Mouse (Mus musculus) kidney, postnatal 14 days (tissue): ENCODE measurements at regions not wholly inside any gene's neighbourhood (a gene's known extent, or its start where the extent isn't known, plus 50 kb on each side); places are given as distances from the start of the nearest gene placed in this dataset.

Source experiments
- DNase-seq: peaks from one replicate; pipeline ENCODE4 v3.0.0; 2022; ENCODE audit warnings: mixed read lengths

DNA sequence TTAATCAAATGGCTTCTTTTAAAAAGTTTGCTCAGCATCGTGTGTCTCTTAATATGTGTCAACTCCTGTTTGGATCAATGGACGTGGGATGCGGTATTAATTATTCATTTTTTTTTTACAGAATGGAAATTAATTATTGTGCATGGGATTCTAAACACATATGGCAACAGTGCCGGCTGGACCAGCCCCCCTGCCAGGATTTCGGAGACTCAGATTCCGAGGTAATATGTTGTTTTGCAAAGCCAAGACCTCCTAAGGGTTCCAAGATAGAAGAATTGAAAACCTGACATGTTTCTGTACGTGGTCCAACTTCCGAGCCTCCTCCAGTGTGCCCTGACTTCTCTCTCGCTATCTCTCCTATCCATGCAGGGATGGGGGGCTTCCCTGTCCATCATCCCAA is 170.4 kb downstream of the 3110018I06Rik start:
- no peak for DNase-seq

DNA sequence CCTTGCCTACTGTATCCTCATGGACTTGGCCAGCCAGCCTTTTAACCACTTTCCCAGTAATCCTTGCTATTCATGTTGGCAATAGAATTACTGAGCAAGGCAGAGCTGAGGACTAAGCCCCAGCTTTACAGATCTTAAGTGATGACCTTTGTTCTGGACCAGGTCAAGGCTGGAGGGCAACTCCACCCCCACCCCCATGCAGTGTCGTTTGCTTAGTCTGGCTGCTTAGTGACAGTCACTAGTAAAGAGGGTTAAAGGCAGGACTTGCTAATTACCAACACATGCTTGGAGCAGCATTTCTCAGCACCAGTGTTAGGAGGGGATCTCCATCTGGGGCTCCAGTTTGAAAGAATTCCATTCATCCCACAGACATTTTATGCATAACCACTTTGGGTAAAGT is 174.2 kb downstream of the 3110018I06Rik start:
- DNase-seq, result no peak

DNA sequence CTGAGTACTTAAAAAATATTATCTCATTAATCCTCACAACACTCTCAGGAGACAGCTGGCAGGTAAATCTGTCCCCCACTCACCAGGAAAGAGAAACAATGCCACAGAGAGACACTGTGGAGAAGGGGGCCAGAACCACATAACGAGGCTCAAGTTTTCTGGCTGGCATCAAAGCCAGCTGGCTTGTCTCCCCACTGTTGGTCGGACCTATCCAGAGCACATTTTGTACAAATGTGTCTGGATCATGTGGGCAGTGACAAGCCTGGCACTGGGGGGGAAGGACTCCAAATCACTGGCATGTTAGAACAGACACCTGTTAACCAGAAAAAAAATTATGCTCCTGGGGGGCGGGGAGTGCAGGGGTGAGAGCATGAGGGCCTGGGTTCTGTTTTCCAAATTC is 179.4 kb downstream of the 3110018I06Rik start:
- DNase-seq, result no peak

DNA sequence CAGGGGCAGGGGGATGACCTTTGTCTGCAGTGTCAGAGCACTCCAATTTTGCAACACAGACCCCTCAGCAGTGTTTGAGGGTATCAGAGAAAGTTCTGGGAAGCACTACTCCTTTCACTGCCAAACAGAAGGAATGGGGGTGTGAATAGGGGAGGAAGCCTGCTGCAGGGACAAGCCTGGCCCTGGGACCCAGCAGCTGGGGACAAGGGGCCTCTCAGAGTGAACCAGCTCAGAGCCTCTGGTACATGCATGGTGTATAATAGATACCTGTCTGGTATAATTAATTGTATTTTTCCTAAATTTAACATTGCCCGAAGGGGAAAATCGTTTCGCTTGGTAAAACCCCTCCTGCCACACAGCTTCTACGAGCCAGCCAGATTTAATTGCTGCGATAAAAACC is 180.6 kb downstream of the 3110018I06Rik start:
- no peak for DNase-seq

DNA sequence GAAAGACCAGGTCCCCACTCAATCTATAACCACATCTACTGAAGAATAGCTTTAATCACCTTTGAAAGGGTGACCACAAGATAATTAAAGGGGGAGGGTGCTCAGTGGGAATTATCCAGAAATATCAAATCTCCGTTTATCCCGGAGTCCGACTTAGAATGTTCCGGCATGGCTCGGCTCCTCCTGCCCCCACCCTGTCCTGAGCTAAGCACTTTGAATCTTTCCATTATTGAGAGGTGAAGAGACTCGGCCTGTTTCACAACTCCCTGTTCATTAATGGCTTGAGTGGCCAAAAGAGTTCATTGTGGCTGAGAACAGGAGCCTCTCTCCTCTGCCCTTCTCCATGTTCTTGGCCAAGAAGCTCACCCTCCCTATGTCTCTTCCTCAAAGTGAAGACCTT is 181.0 kb downstream of the 3110018I06Rik start:
- DNase-seq, result no peak

DNA sequence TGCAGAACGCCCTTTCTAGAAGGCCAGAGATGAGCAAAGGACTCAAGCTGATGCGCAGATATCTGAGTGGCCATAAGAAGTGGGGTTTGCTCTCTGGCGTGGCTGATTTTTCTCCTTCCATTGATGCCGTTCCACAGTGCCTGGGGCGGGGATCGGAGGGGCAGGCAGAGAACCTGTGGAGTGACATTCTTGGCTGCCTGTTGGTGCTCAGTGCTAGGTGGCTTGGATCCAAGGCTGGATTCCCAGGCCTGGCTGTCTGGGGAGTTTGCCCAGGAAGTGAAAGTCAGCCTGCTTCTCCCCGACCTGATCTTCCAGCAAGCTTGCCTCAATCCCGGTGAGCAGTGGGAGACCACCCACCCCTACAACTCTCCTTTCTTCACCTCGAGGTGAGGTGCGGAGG is 181.5 kb downstream of the 3110018I06Rik start:
- DNase-seq, result peak; percentile 61

DNA sequence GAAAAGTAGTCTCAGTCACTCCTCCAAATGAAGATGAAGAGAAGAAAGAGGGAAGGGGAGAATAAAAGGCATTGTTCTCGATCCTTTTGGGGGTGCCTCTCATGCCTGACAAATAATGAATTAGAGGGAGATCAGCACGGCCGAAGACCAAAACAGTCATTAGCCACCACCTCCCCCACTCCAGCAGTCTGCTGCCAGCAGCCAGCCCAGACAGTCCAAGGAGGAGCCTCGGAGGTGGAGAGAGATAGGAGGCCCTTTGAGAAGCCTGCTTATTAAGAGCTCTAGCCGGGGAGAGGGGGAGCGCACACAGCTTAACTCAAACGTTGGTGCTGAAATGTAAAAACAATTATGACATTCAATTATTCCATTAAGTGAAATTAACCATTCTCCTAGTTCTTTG is 188.6 kb downstream of the 3110018I06Rik start:
- no peak for DNase-seq

DNA sequence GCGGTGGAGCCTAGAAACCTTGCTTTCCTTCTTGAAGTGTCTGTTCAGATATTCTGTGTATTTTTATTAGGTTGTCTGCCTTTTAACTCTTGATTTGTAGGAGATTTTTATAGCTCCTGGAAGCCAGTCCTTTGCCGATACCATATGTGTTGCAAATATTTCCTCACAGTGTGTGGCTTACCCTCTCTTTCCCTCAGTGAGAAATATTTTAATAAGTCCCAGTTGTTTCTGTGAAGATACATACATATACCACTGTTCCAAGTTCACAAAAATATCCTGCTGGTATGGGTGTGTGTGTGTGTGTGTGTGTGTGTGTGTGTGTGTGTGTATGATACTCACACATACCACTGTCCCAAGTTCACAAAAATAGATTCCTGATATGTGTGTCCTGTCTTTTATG is 199.0 kb downstream of the 3110018I06Rik start:
- no peak for DNase-seq

DNA sequence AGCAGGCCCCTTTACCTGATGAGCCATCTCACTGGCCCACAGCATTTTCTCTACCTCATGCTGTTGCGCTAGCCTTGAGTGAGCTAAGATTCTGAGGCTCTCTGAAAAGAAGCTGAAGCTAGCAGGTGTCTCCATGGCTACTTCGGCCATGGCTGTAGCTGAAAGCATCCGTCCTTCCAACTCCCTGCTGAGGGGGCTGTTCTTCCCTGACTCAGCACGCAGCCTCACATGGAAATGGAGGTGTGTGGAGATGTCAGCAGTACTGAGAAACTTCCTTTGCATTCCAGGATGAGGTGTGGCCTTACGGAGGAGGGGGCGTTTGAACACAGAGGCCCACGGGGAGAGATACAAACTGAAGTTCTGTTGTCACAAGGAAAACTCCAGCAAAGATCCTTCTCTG is 201.0 kb downstream of the 3110018I06Rik start:
- DNase-seq, result no peak

DNA sequence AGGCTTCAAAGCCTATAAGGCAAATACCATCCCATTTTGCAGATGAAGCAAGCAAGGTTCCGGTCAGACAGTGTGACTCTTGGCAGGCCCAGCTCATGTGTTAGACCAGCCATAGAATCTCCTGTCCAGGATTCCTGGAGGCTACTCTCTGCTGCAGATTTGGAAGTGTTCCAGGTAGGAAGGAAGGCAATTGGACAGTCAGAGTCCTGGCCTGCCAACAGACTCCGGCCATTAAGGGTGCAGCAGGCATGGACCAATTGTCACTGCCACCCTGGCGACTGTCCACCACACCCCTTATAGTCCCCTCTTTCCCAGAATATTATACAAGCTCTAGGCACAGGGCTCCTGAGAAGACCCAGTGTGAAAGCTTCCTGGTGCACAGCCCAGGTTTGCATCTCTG is 201.6 kb downstream of the 3110018I06Rik start:
- DNase-seq, result no peak

DNA sequence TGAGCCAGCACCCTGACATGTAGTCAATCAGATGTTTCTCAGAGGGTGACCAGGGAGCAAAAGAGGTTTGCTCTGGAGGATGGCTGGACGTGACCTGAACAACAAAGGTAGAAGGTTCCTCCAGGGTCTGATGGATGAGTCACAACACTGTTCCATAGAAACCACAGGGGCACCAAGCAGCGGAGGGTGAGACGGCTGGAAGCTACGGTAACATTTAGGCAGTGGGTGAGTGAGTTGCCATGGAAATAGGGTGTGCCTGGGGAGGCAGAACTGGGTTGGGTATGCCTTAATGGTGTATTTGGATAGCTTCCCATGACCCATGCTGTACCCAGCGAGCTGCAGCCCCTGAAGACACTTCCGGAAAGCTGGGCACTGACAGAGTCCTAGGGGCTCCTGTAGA is 205.3 kb downstream of the 3110018I06Rik start:
- DNase-seq, result no peak

DNA sequence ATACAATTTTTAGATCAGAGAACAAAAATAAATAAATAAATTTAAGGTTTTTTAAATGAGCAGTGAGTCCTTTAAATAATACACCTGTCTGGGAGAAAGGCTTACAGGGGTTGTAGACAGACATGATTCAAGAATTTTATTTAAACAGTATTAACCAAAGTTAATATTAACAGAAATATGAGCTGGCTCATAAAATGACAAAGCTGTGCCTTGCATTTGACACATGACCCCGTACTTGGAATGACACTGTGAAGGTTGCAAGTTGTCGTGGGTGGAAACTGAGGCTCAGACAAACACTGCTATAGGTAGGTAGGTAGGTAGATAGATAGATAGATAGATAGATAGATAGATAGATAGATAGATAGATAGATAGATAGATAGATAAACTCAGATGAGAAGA is 206.6 kb downstream of the 3110018I06Rik start:
- no peak for DNase-seq

DNA sequence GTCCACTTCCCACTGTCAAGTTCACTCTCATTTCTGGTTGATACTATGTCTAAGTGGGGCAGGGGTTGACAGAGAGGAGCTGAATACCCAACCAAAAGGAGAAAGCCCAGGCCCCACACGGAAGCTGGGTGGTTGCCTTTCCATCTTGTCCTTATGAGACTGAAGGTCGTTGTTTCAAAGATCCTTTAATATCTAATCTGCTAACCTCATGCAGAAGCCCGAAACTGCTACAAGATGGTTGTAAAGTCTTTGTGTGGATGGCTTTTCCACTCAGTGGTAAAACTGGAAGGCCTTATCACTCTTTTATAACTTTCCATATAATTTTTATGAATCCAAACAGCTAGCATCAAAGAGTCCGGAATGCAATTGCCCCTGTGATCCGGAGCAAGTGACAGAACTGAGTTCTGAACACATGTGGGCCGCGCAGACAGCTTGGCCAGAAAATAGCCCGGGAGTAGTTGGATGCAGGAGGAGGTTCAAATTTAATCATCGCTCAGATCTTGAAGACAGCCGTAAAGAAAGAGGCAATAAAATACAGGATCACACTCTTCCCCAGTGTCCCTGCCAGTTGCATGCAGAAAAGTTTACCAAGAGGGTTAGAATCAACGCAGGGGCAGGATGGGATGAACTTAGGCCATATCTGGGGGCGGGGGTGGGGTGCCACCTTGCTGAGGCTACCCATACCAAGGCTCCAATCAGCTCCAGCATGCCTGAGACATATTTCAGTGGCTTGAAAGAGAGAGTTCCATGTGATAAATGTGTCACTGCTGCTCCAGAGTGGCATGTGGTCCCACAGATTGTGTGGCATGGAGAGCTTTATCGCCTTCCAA is 207.2 kb downstream of the 3110018I06Rik start:
- no peak for DNase-seq

DNA sequence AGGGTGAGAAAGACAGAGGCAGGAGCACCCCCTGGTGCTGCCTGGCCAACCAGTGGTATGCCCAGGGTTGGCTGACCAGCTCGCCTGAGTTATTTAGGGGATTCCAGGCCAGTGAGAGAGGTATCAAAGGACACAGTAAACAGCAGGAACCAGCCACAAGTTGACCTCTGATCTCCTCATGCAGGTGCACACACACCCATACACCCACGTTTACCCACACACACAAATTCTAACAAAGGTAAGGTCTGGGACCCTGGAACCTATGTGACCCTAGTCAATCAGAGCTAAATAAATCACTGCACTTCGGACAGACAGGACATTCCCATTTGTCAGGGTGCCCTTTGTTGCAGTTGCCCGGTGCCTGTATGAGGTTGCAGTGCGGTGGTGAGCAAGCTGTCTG is 211.9 kb downstream of the 3110018I06Rik start:
- DNase-seq, result no peak

DNA sequence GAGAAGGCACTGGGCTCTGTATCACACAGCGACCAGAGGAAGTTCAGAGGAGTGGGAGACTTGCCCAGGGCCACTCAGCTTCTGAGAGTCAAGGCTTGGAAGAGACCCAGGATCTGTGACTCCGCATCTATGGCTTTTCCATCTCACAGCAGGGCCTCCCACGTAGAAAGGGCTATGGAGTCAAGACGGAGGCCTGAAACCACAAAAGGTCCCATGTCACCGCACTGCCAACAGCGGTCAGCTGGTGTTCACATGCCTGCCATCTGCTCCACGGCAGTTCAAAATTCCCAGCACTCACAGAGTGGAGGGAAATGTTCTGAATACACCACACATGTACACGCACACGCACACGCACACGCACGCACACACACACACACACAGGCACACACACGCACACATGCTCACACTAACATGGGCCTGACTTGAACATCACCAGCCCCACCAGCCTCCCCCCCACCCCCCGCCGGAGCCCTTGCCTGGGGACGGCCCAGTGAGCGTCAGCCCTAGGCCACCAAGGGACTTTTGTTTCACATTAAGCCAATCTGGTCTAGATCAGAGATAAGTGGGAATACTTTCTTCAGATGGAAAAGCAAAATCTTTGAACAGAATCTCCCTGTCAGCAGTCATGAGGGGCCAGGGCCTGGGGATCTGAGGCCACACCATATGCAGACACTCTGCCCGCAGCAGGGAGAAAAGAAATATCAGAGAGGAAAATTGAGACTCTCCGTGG is 212.6 kb downstream of the 3110018I06Rik start:
- no peak for DNase-seq

DNA sequence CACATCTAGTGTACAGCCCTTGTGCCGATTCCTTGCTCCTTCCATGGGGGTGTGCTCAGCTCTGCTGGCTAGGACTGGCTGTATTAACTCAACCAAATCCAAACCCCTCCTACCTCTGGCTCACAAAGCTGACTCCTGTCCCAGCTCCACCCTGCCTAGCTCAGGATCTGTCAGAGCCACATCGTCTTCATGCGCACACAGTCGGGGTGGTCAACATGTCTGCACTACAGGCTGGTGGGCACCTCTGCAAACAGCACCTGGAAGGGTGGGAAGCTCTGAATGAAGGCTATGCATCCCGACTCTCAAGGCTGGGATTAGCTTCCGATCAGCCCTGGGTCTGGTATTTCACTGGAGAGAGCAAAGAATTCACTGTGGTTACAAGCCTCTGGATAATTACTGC is 220.4 kb downstream of the 3110018I06Rik start:
- no peak for DNase-seq

DNA sequence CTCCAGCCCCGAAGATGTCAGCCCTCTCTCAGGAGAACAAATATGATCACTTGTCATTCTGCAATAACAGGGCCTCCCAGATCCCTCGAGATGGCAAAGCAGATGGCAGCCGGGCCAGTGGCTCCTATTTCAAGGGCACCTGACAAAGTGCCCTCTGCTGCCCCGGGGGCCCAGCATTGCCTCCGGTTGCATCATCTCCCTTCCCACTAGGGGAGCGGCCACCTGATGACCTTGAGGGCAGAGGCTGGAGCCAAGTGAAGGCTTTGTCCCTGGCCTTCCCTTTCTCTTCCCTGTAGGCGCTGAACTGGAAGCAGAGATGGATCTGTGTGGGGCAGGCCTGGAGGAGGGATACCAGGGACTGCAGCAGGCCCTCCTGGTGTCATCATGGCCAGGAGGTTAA is 222.6 kb downstream of the 3110018I06Rik start:
- DNase-seq, result no peak

DNA sequence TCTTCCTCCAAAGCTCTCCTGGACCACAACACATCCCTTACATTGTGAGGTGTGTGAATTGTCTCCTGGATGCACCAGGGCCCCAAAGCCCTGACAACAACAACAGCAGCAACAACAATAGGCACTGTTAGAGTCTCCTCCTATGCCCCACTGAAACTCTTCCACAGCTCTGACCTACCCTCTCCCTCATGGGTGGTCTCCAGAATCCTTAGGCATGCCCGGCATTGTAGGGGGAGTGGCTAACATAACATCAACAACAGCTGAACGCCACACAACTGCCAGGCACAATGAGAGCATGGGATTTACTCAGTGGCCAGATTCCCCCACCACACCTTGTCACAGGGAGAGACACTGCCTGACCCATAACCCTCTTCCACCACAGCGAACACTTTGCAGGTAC is 223.2 kb downstream of the 3110018I06Rik start:
- DNase-seq, result no peak

DNA sequence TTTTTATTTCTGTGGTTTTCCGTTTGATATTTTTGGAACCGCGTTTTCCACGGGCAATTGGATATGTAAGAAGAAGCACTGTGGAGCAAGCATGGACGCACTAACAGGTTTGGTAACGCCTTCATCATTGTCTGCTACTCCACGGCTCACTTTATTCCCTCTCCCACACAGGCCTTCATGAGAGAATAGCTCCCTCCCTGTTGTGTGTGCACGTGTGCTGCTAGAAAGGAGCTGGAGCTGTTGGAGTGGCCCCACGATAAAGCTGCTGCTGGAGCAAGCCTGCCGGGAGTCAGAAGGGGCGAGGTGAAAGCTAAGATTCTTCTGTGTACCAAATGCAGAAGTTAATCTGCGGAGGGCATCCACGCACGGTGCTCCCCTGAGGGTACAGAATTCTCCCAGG is 224.8 kb downstream of the 3110018I06Rik start:
- no peak for DNase-seq

DNA sequence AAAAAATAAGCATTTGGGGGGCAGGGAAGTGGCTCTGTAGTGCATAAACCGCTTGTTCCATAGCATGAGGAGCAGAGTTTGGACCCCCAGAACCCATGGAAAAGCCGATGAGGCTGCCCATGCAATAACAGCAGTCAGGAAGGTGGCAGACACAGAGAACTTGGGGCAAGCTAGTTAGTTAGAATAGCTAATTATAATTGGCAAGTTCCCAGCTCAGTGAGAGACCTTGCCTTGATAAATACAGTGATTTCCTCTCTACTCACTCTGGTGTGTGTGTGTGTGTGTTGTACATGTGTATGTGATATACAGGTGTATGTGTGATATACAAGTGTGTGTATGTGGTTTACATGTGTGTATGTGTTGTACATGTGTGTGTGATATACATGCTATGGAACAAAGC is 226.4 kb downstream of the 3110018I06Rik start:
- DNase-seq, result no peak

DNA sequence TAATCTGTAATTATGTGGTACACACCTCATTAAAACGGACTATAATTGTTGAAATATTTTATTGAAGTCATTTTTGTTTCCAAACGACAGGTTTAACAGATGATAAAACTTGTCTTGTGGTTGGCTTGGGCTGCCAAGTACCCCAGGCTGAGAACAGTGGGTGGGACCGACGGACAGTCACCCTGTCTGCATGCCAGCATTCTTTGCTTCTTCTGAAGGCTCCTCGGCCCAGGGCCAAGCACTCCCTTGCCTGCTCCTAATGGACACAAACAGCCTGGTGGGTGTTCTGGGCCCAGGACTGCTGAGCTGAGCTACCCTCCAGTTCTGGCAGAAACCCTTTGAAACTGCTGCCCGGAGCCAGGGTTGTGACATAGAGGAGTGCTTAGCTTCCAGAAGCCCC is 227.4 kb downstream of the 3110018I06Rik start:
- DNase-seq, result peak; percentile 11

DNA sequence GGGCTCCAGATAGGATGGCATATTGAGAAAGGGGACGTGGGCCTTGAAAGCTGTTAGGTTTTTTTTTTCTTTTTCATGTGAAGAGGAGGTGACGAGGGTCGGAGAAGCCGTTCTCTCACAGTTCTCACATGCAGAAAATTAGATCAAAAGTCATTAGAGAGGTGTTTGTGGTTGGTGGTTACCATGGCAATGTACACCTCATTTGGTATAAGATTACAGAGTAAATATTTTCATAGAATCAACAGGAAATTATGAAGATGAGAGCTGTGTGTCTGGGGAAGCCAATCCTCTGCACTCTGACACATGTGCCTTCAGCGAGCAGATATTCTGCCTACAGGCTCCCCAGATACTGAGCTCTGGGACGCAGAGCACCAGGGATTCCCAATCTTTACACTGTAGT is 232.5 kb downstream of the 3110018I06Rik start:
- DNase-seq, result no peak

DNA sequence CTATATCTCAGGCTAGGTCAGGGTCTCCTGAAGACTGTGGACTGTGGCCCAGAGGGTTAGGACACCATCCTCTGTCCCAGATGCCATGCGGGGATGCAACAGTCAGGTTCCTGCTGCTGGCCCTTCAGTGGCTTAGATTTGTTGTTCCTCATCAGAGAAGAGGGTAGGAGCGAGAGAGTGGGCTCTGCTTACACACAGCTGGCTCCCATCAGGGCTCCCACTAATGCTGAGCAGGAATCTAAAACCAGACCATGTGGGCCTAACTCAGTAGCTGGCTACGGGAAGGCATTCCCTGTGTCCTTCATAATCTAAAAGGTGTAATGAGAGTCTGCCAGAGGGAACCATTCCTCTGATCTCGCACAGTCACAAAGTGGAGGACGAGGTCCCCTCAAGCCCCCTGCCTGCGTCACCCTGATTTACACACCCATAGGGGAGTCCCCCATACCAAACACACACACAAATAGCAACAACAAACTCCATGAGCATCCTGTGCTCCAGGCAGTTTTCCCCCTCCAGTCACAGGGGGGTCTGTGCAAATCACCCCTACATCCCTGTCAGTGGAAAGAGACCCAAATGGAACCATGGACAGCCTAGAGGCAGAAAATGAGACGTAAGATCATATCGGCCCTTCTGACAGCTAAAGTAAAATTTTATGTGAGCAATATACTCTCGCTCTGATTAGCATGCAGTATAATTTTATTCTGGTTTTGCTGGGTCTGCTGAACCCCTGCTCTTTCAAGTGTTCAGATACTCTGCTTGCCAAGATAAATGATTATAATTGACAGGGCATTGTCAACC is 234.8 kb downstream of the 3110018I06Rik start:
- DNase-seq, result no peak

DNA sequence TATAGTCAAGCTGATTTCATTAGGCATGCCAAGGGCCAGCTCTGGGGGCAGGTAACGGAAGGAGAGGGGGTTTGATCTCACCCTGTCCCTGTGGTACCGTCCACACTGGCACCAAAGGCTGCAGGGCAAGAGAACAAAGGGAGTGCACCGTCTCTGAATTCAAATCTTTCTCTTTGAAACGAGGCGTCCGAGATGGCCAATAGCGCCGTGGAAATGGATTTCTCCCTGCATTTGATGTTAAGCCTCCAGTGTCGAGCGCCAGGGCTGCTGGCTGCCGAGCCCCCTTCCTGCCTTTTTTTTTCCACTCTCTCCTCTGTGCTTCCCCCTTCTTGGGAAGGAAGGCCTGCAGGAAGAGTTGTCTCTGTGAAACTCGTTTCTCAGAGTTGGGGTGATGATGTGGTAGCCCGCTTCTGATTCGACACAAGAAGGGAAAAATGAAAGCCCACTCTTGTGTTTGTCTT is 235.5 kb downstream of the 3110018I06Rik start:
- no peak for DNase-seq
